Mouse (Mus musculus) erythroblast, embryonic 14.5 days (primary cell): ENCODE data around the gene Serpind1. TPM values are rescaled to one million over a fixed set of nuclear protein-coding genes. Genes with fewer than 3 reads are reported as not detected.

Source experiments
- H3K27me3 ChIP-seq: 2 replicates; pipeline ENCODE4 v1.6.1; 2012; ENCODE audit warnings: inconsistent platforms; ENCODE audit not compliant: control insufficient read depth
- H3K36me3 ChIP-seq: 2 replicates; pipeline ENCODE4 v1.6.1; 2012; ENCODE audit warnings: mild to moderate bottlenecking, inconsistent platforms; ENCODE audit not compliant: control insufficient read depth
- H3K4me1 ChIP-seq: 2 replicates; pipeline ENCODE4 v1.6.1; 2012; ENCODE audit warnings: inconsistent platforms; ENCODE audit not compliant: control insufficient read depth
- H3K4me3 ChIP-seq: replicated peaks from 2 replicates; pipeline ENCODE3; 2012; ENCODE audit warnings: moderate library complexity, mild to moderate bottlenecking, inconsistent platforms
- H3K9me3 ChIP-seq: 2 replicates; pipeline ENCODE4 v1.6.1; 2012; ENCODE audit warnings: low read length, inconsistent platforms, mixed read lengths; ENCODE audit not compliant: control insufficient read depth
- GATA1 ChIP-seq: IDR thresholded peaks from 2 replicates; pipeline ENCODE4 v1.6.1; 2012; ENCODE audit warnings: low read length, inconsistent platforms, mixed read lengths
- TAL1 ChIP-seq: IDR thresholded peaks from 3 replicates; pipeline ENCODE4 v1.6.1; 2012; ENCODE audit warnings: low read length, inconsistent platforms, mixed read lengths
- polyA plus RNA-seq: library from polyadenylated mRNA; stranded (reverse); fragments of >175 nt; gene quantifications from 2 replicates; pipeline ENCODE4 v1.2.3, GENCODE M21; 2012

Serpind1 gene
- 0.03 TPM in 1 of 2 replicates, not detected in the other for polyA plus RNA-seq

- peak within 1 kb of the TSS; percentile 57 for H3K4me3 ChIP-seq
- no peak for TF ChIP-seq GATA1
- no peak for TF ChIP-seq TAL1
These were observed at the start of gene Serpind1 for GRCm38 (mm10) chr16:17331116-17331515. Serpind1 (plus strand) TSS chr16:17331371.

GRCm38 (mm10) chr16:17283151-17283550, 48.0 kb upstream of the Serpind1 start:
- H3K4me1 ChIP-seq = peaks cover 5% of the 10 kb centered on the region; the same call in 1 of the 2 replicates
- TF ChIP-seq TAL1 (no peak), GATA1 (no peak)
- peaks cover 75% of the 10 kb centered on the region for H3K36me3 ChIP-seq
- no peaks in the 10 kb centered on the region for H3K9me3 ChIP-seq
- H3K27me3 ChIP-seq = peaks cover 10% of the 10 kb centered on the region
- H3K4me3 ChIP-seq = no peak overlapping the region

More at GRCm38 (mm10) chr16:17331116-17331515, at the start of gene Serpind1:
- H3K9me3 ChIP-seq = no peaks in the 10 kb centered on the region
- H3K27me3 ChIP-seq = no peaks in the 10 kb centered on the region
- H3K4me1 ChIP-seq = no peaks in the 10 kb centered on the region
- H3K36me3 ChIP-seq = peaks cover 5% of the 10 kb centered on the region

DNA sequence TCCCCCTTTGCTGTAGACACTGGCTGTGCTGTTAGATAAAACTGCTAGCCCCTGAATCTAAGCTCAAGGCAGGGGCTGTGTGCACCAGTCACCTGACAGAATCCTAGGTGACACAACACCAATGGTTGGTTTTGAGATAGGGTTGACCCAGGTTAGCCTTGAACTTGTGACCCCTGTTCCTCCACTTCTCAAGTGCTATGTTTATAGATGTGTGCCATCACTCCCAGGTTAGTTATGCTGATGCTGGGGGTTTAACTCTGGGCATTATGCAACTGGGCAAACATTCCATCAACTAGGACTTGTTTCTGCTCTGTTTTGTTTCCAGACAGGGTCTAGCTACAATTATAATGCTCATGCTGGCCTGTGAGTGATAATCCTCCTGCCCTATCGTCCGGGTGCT, 44.1 kb upstream of the Serpind1 start:
- Histone ChIP-seq H3K36me3 (peaks cover 72% of the 10 kb centered on the region), H3K9me3 (no peaks in the 10 kb centered on the region), H3K27me3 (no peaks in the 10 kb centered on the region), H3K4me3 (no peak overlapping the region), H3K4me1 (peaks cover under 1% of the 10 kb centered on the region; the same call in 1 of the 2 replicates)
- no peak for TF ChIP-seq GATA1
- no peak for TF ChIP-seq TAL1

DNA sequence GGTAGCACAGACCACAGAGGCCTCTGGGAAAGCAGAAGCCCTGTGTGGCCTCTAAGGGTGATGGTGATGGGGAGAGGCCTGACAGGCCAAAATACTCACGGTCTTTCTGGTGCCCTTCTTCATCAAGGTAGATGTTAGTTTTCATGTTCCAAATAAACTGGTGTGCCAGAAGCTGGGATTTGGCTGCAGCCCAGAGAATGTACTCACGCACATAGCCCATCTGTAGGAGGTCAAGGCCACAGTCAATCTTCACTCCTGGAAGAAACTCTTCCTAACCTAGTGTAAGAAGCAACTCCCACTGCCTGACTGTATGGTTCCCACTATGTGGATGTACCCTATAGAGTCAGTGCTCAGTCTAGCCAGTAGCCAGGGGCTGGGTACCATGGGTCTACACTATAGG, 40.2 kb upstream of the Serpind1 start:
- H3K36me3 ChIP-seq = peaks cover 66% of the 10 kb centered on the region

GRCm38 (mm10) chr16:17292751-17293150, 38.4 kb upstream of the Serpind1 start:
- TF ChIP-seq TAL1 (no peak), GATA1 (no peak)
- Histone ChIP-seq H3K36me3 (peaks cover 72% of the 10 kb centered on the region), H3K27me3 (no peaks in the 10 kb centered on the region), H3K4me3 (no peak overlapping the region), H3K9me3 (no peaks in the 10 kb centered on the region), H3K4me1 (no peaks in the 10 kb centered on the region)

More for the DNA sequence above, 40.2 kb upstream of the Serpind1 start:
- H3K27me3 ChIP-seq = no peaks in the 10 kb centered on the region
- no peaks in the 10 kb centered on the region for H3K9me3 ChIP-seq
- H3K4me1 ChIP-seq = no peaks in the 10 kb centered on the region
- TF ChIP-seq TAL1 (no peak), GATA1 (no peak)
- H3K4me3 ChIP-seq = no peak overlapping the region

DNA sequence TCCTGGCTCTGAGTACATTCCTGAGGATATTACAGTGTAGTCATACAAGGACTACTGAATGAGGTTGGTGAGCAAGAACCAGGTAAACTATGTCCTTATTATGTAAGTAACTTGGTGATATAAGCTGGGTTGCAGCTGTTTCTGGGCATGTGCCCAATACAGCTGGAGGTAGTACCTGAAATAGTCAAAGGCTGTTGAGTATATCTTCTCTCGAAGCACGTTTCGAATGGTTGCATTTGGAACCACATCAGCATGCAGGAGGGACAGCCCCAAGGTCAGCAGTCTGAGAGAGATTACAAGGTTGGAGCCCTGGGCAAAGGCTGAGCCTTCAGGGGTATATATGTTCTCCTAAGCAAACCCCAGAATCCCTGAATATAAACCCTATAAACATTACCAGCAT, 30.4 kb upstream of the Serpind1 start:
- no peaks in the 10 kb centered on the region; the same call in 1 of the 2 replicates for H3K4me1 ChIP-seq
- no peaks in the 10 kb centered on the region for H3K9me3 ChIP-seq
- peaks cover 80% of the 10 kb centered on the region for H3K36me3 ChIP-seq
- no peak overlapping the region for H3K4me3 ChIP-seq
- TF ChIP-seq GATA1 (no peak), TAL1 (no peak)
- H3K27me3 ChIP-seq = no peaks in the 10 kb centered on the region

DNA sequence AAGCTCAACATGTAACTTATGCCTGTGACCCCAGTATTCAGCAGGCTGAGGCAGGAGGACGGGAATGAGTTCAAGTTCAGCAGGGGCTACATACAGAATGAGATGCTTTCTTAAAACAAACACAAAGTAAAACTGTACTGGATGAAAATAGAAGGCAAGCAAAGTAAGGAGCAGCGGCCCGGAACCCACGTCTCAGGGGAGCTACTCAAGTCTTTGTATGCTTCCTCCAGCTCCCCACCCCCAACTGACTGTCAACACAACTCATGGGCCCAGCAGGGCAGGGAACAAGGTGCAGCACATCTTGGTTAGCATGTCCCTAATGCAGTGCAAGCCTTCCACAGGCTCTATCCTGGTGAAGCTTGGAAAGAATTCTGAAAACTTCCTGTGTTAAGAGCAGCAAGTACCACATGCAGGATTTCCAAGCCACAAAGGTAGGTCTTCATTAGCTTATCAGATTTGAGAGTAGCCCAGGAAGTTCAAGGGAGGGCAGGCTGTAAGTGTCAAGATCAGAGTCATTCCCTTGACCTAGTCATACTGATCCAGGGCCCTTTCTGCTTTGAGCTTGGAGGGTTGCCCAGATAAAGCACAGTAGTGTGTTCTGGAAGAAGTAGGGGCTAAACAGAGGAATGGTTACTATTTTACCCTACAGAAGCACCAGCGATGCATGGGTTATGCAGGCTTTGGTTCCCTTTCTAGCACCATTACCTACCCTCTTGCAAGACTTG, 27.5 kb upstream of the Serpind1 start:
- Histone ChIP-seq H3K36me3 (peaks cover 80% of the 10 kb centered on the region), H3K27me3 (no peaks in the 10 kb centered on the region), H3K9me3 (no peaks in the 10 kb centered on the region), H3K4me3 (no peak overlapping the region), H3K4me1 (no peaks in the 10 kb centered on the region; the same call in 1 of the 2 replicates)
- TF ChIP-seq GATA1 (no peak), TAL1 (no peak)

GRCm38 (mm10) chr16:17307461-17307860, 23.7 kb upstream of the Serpind1 start:
- no peak overlapping the region for H3K4me3 ChIP-seq
- H3K4me1 ChIP-seq = no peaks in the 10 kb centered on the region
- TF ChIP-seq TAL1 = no peak
- no peak for TF ChIP-seq GATA1
- no peaks in the 10 kb centered on the region for H3K27me3 ChIP-seq
- peaks cover 69% of the 10 kb centered on the region for H3K36me3 ChIP-seq
- no peaks in the 10 kb centered on the region for H3K9me3 ChIP-seq

DNA sequence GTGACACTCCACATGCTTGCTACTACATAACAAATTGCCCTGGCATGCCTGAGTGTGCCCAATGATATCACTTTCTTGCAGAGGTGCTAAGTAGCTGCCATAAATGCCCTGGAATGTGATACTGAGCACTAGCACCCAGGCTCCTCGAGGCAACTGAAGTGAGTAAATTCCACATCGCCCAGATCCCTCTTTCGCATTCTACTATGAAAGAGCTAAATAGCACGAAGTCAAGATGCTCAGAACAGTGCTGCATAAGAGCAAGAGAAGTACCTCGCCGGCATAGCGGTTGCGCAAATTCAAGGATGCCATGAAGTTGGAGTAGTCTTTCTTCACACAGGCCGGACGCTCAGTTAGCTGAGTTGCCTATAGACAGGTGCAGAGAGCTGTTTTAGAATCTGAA, 22.1 kb upstream of the Serpind1 start:
- Histone ChIP-seq H3K4me1 (no peaks in the 10 kb centered on the region), H3K36me3 (peaks cover 66% of the 10 kb centered on the region)

More for the DNA sequence above, 22.1 kb upstream of the Serpind1 start:
- Histone ChIP-seq H3K9me3 (no peaks in the 10 kb centered on the region), H3K27me3 (no peaks in the 10 kb centered on the region), H3K4me3 (no peak overlapping the region)
- TF ChIP-seq GATA1 (no peak), TAL1 (no peak)
